Mouse (Mus musculus) liver, embryonic 16.5 days (tissue): ENCODE measurements around the gene Olfr503. TPM values are rescaled to one million over a fixed set of nuclear protein-coding genes. Genes with fewer than 3 reads are reported as not detected.
"Not testable (repeated sequence)": the region's sequence is repeated elsewhere in the genome, so short reads cannot be mapped to it uniquely, and the experiment has no call there.

ENCODE experiments used
- ATAC-seq: fragments of 200-750 bp; cut with Nextera tagmentation; 2 replicates; pipeline ENCODE4 v1.8.0; 2017; ENCODE audit warnings: low read depth, mild to moderate bottlenecking, moderate number of reproducible peaks, moderate library complexity
- H3K27ac ChIP-seq: fragments of 300-500 bp; sonication (generic); 2 replicates; pipeline ENCODE4 v1.5.1; 2014; ENCODE audit warnings: mild to moderate bottlenecking, low read length
- H3K27me3 ChIP-seq: fragments of 300-500 bp; sonication (generic); 2 replicates; pipeline ENCODE4 v1.6.1; 2014; ENCODE audit warnings: low read depth, low read length, mixed read lengths; ENCODE audit not compliant: control insufficient read depth, insufficient read depth
- H3K36me3 ChIP-seq: fragments of 300-500 bp; sonication (generic); 2 replicates; pipeline ENCODE4 v1.6.1; 2014; ENCODE audit warnings: mild to moderate bottlenecking; ENCODE audit not compliant: control insufficient read depth, insufficient read depth
- H3K4me1 ChIP-seq: fragments of 300-500 bp; sonication (generic); 2 replicates; pipeline ENCODE4 v1.6.1; 2014; ENCODE audit warnings: low read depth, low read length, mixed read lengths; ENCODE audit not compliant: control insufficient read depth
- H3K4me2 ChIP-seq: fragments of 300-500 bp; sonication (generic); 2 replicates; pipeline ENCODE4 v1.6.1; 2014; ENCODE audit warnings: low read depth, low read length, mixed read lengths
- H3K4me3 ChIP-seq: fragments of 300-500 bp; sonication (generic); 2 replicates; pipeline ENCODE4 v1.5.1; 2014; ENCODE audit warnings: low read depth, mild to moderate bottlenecking, low read length
- H3K9ac ChIP-seq: fragments of 300-500 bp; sonication (generic); 2 replicates; pipeline ENCODE4 v1.6.1; 2014; ENCODE audit warnings: low read depth, low read length
- H3K9me3 ChIP-seq: fragments of 300-500 bp; sonication (generic); replicated peaks from 2 replicates; pipeline ENCODE4 v1.6.1; 2016; ENCODE audit warnings: low read length; ENCODE audit not compliant: control insufficient read depth
- WGBS: fragments of 180-500 bp; shearing (Covaris S2); extraction: QIAGEN DNeasy Blood & Tissue Kit; methylation state at CpG from one replicate; pipeline ENCODE4 v1.1.7; 2014; ENCODE audit not compliant: insufficient replicate concordance; 5-methylcytosine and 5-hydroxymethylcytosine counted together
- polyA plus RNA-seq: library from polyadenylated mRNA; unstranded; fragments of >200 nt; fragmentation: Nextera tagmentation; extraction: Ambion mirVana; gene quantifications from 2 replicates; pipeline ENCODE4 v1.2.1, GENCODE M21; 2015

Olfr503 gene
- not detected in 2 replicates for polyA plus RNA-seq

GRCm38 (mm10) chr7:108544227-108544626 lies at the start of gene Olfr503:
Gene Olfr503 (plus strand): TSS chr7:108544527.
- not testable (repeated sequence) for H3K4me2 ChIP-seq, H3K4me3 ChIP-seq, H3K27ac ChIP-seq, H3K4me1 ChIP-seq, H3K9me3 ChIP-seq, H3K27me3 ChIP-seq, H3K36me3 ChIP-seq, ATAC-seq, H3K9ac ChIP-seq
- 24% methylated on average over 1 of the region's 1 CpGs for WGBS

- Histone ChIP-seq H3K27ac (no peak within 1 kb of the TSS), H3K36me3 (no peaks in the 10 kb centered on the region), H3K9ac (no peak within 1 kb of the TSS), H3K9me3 (no peaks in the 10 kb centered on the region), H3K27me3 (no peaks in the 10 kb centered on the region), H3K4me3 (no peak within 1 kb of the TSS), H3K4me2 (no peak within 1 kb of the TSS), H3K4me1 (no peaks in the 10 kb centered on the region)
- no peak for ATAC-seq
- 36% methylated on average over 1 of the region's 1 CpGs for WGBS
These were observed 19.4 kb upstream of the Olfr503 start, which contains the start of gene Olfr502 for GRCm38 (mm10) chr7:108524965-108525364. Gene Olfr502 (minus strand): TSS chr7:108525065.

- H3K4me3 ChIP-seq = no peak overlapping the region
- H3K36me3 ChIP-seq = no peaks in the 10 kb centered on the region
- no peaks in the 10 kb centered on the region for H3K4me1 ChIP-seq
- no peak for ATAC-seq
- no peak overlapping the region for H3K4me2 ChIP-seq
- 57% methylated on average over 13 of the region's 13 CpGs for WGBS
- no peak overlapping the region for H3K27ac ChIP-seq
- no peak overlapping the region for H3K9ac ChIP-seq
- peaks cover 3% of the 10 kb centered on the region; the same call in 1 of the 2 replicates for H3K9me3 ChIP-seq
- H3K27me3 ChIP-seq = no peaks in the 10 kb centered on the region
These were observed 1.9 kb upstream of the Olfr503 start for GRCm38 (mm10) chr7:108542416-108542815.

GRCm38 (mm10) chr7:108565693-108566092 lies 21.4 kb downstream of the Olfr503 start, which contains the start of gene Olfr504:
Gene Olfr504 (minus strand): TSS chr7:108565793.
- no peak within 1 kb of the TSS for H3K4me3 ChIP-seq
- H3K9ac ChIP-seq = no peak within 1 kb of the TSS
- H3K9me3 ChIP-seq = no peaks in the 10 kb centered on the region
- H3K27ac ChIP-seq = no peak within 1 kb of the TSS
- no peak within 1 kb of the TSS for H3K4me2 ChIP-seq
- no peaks in the 10 kb centered on the region for H3K36me3 ChIP-seq
- no peaks in the 10 kb centered on the region for H3K27me3 ChIP-seq
- WGBS = 52% methylated on average over 1 of the region's 1 CpGs
- no peaks in the 10 kb centered on the region for H3K4me1 ChIP-seq
- ATAC-seq = no peak

GRCm38 (mm10) chr7:108589797-108590196 lies 45.5 kb downstream of the Olfr503 start:
- no peaks in the 10 kb centered on the region for H3K9me3 ChIP-seq
- no peak for ATAC-seq
- WGBS = 83% methylated on average over 1 of the region's 1 CpGs
- H3K4me3 ChIP-seq = no peak overlapping the region
- no peak overlapping the region for H3K27ac ChIP-seq
- no peaks in the 10 kb centered on the region for H3K4me1 ChIP-seq
- no peak overlapping the region for H3K4me2 ChIP-seq
- no peaks in the 10 kb centered on the region for H3K36me3 ChIP-seq
- H3K9ac ChIP-seq = no peak overlapping the region
- no peaks in the 10 kb centered on the region for H3K27me3 ChIP-seq

Other genes starting within 250 kb of the Olfr503 start
- gene Olfr491, start 231.1 kb upstream of the Olfr503 start, polyA plus RNA-seq = not detected in 2 replicates
- gene Olfr492, start 220.9 kb upstream of the Olfr503 start, polyA plus RNA-seq = not detected in 2 replicates
- not detected in 2 replicates for gene Olfr493, start 197.5 kb upstream of the Olfr503 start, polyA plus RNA-seq
- not detected in 2 replicates for gene Olfr494, start 179.2 kb upstream of the Olfr503 start, polyA plus RNA-seq
- gene Olfr495, start 151.4 kb upstream of the Olfr503 start, polyA plus RNA-seq = not detected in 2 replicates
- gene Olfr497, start 124.1 kb upstream of the Olfr503 start, polyA plus RNA-seq = not detected in 2 replicates
- gene Olfr498, start 79.2 kb upstream of the Olfr503 start, polyA plus RNA-seq = not detected in 2 replicates
- not detected in 2 replicates for gene Olfr502, start 19.5 kb upstream of the Olfr503 start, polyA plus RNA-seq
- gene Olfr504, start 21.3 kb downstream of the Olfr503 start, polyA plus RNA-seq = not detected in 2 replicates
- not detected in 2 replicates for gene Olfr506, start 66.3 kb downstream of the Olfr503 start, polyA plus RNA-seq
- gene Olfr507, start 77.3 kb downstream of the Olfr503 start, polyA plus RNA-seq = not detected in 2 replicates
- gene Olfr508, start 85.5 kb downstream of the Olfr503 start, polyA plus RNA-seq = not detected in 2 replicates
- gene Olfr509, start 107.4 kb downstream of the Olfr503 start, polyA plus RNA-seq = not detected in 2 replicates
- gene Olfr510, start 121.9 kb downstream of the Olfr503 start, polyA plus RNA-seq = not detected in 2 replicates
- gene Olfr512, start 168.8 kb downstream of the Olfr503 start, polyA plus RNA-seq = not detected in 2 replicates
- gene Olfr513, start 206.4 kb downstream of the Olfr503 start, polyA plus RNA-seq = not detected in 2 replicates